Mouse (Mus musculus) left cerebral cortex, postnatal 14 days (tissue): ENCODE measurements at regions not wholly inside any gene's neighbourhood (a gene's known extent, or its start where the extent isn't known, plus 50 kb on each side); places are given as distances from the start of the nearest gene placed in this dataset.
"Not testable (repeated sequence)": the region's sequence is repeated elsewhere in the genome, so short reads cannot be mapped to it uniquely, and the experiment has no call there.

ENCODE experiments used
- DNase-seq, 2 experiments: peaks; one replicate each; pipeline ENCODE4 v3.0.0; 2021 to 2022; ENCODE audit warnings: low spot score in 2 of 2, mixed read lengths in 1 of 2
- intact Hi-C: fragments of 180-260 bp; cut with DNase I; formaldehyde crosslinking; loops from one replicate; pipeline ENCODE4 v1.15.1; 2025

DNA sequence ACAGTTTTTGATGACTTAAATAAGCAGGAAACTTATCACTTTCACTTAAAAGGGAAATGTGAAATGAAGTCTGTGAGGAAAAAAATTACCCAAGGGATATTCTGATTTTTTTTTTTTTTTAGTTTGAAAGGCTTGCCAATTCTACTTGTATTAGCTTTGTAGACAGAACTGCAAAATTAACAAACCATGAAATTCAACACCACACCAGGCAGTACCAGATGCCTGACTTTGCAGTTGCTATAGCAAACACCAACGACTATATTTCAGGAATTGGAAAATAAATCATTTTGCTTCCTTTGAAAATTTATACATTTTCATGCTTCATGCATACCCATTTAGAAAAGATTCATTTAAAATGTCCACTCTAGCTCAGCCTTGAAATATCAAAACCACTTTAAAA, 1206.6 kb downstream of the Grik2 start:
- intact Hi-C loops, result no loop called here

GRCm38 (mm10) chr10:48581081-48581480, 1207.5 kb downstream of the Grik2 start:
- no peak for DNase-seq
- intact Hi-C loops, result no loop called here

More for the DNA sequence above, 1206.6 kb downstream of the Grik2 start:
- peak; percentile 9 to 10 for DNase-seq

DNA sequence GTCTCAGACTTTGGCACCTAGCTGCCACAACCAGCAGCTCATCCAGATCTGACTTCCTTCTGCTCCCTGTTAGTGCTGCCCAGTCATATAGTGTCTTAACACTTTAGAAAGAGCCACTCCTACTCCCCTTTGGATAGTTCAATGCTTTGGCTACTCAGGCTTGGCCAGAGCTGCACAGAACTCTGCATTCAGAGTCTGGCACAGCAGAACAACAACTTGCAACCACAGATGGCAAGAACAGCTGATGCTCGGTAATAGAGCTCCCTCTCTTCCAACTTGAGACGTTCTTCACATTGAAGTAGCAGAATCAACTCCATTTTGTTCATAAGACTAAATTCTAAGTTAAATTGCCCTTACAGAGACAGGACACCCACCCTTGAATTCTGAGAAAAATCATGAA, 1216.0 kb downstream of the Grik2 start:
- intact Hi-C loops, result no loop called here
- no peak for DNase-seq

DNA sequence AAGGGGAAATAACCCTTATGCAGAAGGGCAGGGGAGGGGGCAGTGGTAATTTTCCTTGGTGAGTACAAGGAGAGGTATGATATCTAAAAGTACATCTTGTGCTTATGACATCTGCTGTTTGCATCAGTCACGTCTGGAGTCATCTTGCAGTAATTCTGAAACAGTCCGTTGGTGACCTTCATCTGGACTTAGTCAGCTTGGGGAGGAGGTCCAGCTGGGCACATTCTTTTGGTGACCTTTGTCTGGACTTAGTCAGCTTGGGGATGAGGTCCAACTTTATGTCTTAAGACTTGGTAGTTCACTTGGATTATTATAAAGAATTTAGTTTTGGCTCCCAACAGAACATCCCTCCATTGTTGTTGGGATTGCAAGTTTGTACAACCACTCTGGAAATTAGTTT, 1238.8 kb downstream of the Grik2 start:
- DNase-seq, intact Hi-C loops: not testable (repeated sequence)

DNA sequence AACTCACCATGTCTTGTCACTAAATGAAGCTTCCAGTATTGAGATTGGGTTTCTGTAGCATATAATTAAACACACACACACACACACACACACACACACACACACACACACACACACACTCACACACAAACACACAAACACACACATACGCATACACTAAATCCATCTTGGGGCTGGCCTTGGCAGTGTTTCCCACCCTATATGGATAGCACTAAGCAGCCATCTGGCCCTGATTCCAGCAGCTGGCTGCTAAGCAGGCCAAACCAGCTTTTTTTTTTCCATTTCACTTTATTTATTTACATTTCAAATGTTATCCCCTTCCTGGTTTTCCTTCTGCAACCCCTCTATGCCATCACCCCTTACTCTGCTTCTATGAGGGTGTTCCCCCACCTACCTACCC, 1266.3 kb downstream of the Grik2 start:
- intact Hi-C loops, result no loop called here

GRCm38 (mm10) chr10:48472927-48473326, 1315.6 kb downstream of the Grik2 start:
- intact Hi-C loops, result no loop called here
- no peak for DNase-seq

More for the DNA sequence above, 1266.3 kb downstream of the Grik2 start:
- peak in 1 of 2 experiments; percentile 4 for DNase-seq

DNA sequence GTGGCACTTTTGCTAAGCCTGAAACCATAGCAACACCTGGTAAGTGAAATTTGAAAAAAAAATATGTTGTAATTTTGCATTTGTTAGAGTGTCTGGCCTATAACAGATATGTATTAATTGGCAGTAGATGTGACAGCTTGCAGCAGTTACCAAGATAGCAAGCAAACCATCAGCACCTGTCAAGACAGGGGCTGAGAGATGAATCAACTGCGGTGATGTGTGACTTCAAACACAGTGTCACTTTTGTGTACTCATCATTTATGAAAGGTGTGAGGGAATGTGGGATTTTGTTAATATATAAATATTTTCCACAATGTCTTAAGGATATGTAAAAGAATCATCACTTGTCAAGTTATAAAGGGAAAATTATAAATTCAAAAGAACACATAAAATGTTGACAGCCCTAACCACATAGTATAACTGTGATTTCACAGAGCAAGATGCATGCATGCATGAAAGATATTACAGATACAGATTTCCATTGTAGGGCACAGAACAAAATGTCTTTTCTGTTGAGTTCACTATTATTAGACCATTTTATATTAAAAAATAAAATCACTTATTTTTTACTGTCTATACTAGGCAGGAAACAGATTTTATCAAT, 1344.7 kb downstream of the Grik2 start:
- peak in 1 of 2 experiments; percentile 3 for DNase-seq
- intact Hi-C loops, result no loop called here

DNA sequence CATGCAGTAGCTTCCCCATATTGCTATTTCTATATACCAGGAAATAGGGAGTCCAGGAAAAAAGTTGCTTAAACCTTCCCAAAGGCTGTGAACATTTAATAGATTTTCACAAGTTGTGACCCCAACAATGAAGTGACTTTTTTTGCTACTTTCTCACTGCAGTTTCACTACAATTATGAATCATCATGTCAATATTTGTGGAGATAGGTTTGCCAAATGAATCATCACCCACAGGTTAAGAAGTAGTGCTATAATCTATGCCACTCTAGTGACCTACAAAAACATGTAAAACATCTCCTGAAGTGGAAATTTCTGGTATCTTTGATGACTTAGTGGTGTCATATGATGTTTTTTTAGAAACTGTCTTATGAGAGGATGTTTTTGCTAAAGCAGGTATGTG, 1355.3 kb downstream of the Grik2 start:
- no peak for DNase-seq
- intact Hi-C loops, result no loop called here

- intact Hi-C loops, result no loop called here
- DNase-seq, result no peak
Observed at GRCm38 (mm10) chr10:48425501-48425900, 1363.1 kb downstream of the Grik2 start.

DNA sequence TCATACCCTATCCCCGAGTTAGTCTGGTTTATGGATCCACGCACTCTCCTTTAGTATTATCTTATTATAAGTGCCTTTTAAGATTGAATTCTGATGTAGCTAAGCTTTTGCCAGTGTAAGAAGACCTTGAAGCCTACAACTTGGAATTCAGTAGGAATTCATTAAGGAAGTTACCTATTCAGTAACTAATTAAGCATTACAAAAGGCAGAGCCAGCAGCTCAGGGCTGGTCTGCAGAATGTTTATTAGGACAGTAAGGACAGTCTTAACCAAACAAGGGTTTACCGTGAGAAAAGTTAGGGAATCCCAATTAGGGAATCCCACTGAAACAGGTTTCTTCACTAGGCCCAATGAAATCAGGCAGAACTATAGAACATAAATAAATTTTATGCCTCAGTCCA, 1383.5 kb downstream of the Grik2 start:
- intact Hi-C loops, result no loop called here

More for the DNA sequence above, 1383.5 kb downstream of the Grik2 start:
- DNase-seq, result no peak
